Mouse (Mus musculus) subcutaneous adipose tissue, adult 2 months (tissue): Measurements from ENCODE around the gene Kir3dl2. TPM values are rescaled to one million over a fixed set of nuclear protein-coding genes. Genes with fewer than 3 reads are reported as not detected.

Experiments
- polyA plus RNA-seq: library from polyadenylated mRNA; depleted of rRNA; stranded (reverse); fragments of >200 nt; gene quantifications from 2 replicates; pipeline ENCODE4 v1.2.3, GENCODE M21; 2012; ENCODE audit warnings: low replicate concordance; rRNA removed

The Kir3dl2 gene
- polyA plus RNA-seq: not detected in 2 replicates

GRCm38 (mm10) chrX:136543956-136544355, at the start of gene Kir3dl2:
Gene Kir3dl2, minus strand, starts transcription at chrX:136544056.

GRCm38 (mm10) chrX:136590199-136590896, 46.5 kb upstream of the Kir3dl2 start, which contains the start of gene Tceal3:
Gene Tceal3, plus strand, starts transcription at chrX:136590842.

GRCm38 (mm10) chrX:136517699-136518098, 26.2 kb downstream of the Kir3dl2 start, which contains the start of gene Kir3dl1:
Gene Kir3dl1, plus strand, starts transcription at chrX:136517999.

Other genes with a start within 250 kb of the Kir3dl2 start
- gene Kir3dl1, start 26.1 kb downstream of the Kir3dl2 start, polyA plus RNA-seq: not detected in 2 replicates
- 0.46 and 5.8 TPM in 2 replicates for gene Tceal3, start 46.8 kb upstream of the Kir3dl2 start, polyA plus RNA-seq
- 1.5 and 2.3 TPM in 2 replicates for gene Tceal1, start 163.9 kb upstream of the Kir3dl2 start, polyA plus RNA-seq
- gene Morf4l2, start 199.6 kb upstream of the Kir3dl2 start, polyA plus RNA-seq: 57.8 and 91.2 TPM in 2 replicates
- gene Glra4, start 236.1 kb upstream of the Kir3dl2 start, polyA plus RNA-seq: not detected in 2 replicates